Mouse (Mus musculus): Measurements from ENCODE around the gene C130074G19Rik.

- TF ChIP-seq EP300 (IDR thresholded peaks at IDR 0.05; ENCODE audit: low read depth), result no peak
- TF ChIP-seq CTCF (IDR thresholded peaks at IDR 0.05; ENCODE audit: low read depth), result no peak
Observed at GRCm38 (mm10) chr1:184845111-184846071, 37.6 kb downstream of the C130074G19Rik start.

Data from liver, embryonic 14.5 days (tissue).